In genomic region chr7:97084181-97084580, GRCm38 (mm10) we compare ENCODE assay signal across 15 mouse cellular contexts. TPM values are rescaled to one million over a fixed set of nuclear protein-coding genes. Genes with fewer than 3 reads are reported as not detected.
DNase-seq lines count a peak whose midpoint lies in the region; ATAC-seq and TF ChIP-seq lines count a peak whose summit lies in the region.
"Had no signal": no experiment of that assay in that cellular context is flagged by ENCODE, and none has a peak within 500 bp of the region (broad histone marks: within the 10 kb centered on the region; RNA-seq: fewer than 3 reads in every experiment).

No protein-coding gene starts in this region.

- in situ Hi-C loops in Patski (cut with MboI; ENCODE audit: low pct_unique_long_range_greater_than_20kb) = loop anchor here (5.0 kb wide), 2 partner anchors 112 to 213 kb away; no protein-coding TSS in a partner anchor

- H3K9ac ChIP-seq in kidney, postnatal 0 days (ENCODE audit: low read depth, low read length) = no peak overlapping the region
- H3K9ac ChIP-seq in heart, postnatal 0 days (replicated peaks; ENCODE audit: low read depth, low read length) = no peak overlapping the region
- H3K9ac ChIP-seq: forebrain, embryonic 15.5 days; liver, embryonic 14.5 days; stomach, embryonic 15.5 days had no signal

- peak; percentile 46 for DNase-seq in kidney, postnatal 0 days (ENCODE audit: low spot score)
- DNase-seq in kidney, adult 9 months = no peak
- no peak for DNase-seq in Patski (ENCODE audit: low read depth, low spot score)
- DNase-seq in heart, postnatal 0 days (ENCODE audit: low spot score) = peak; percentile 30
- peak; percentile 66 for DNase-seq in lung, postnatal 25 days (ENCODE audit: low spot score)
- DNase-seq in cerebellum, adult 9-10 months = no peak
- DNase-seq in thymus, postnatal 25 days = no peak
- DNase-seq: cerebellum, postnatal 14 days; right cerebral cortex, postnatal 25 days had no signal

- no peak for TF ChIP-seq EP300 in heart, postnatal 0 days (IDR thresholded peaks at IDR 0.05; ENCODE audit: low read depth)

- POLR2A ChIA-PET in Patski (lab: Charles Lee) = no interaction called here

- no peak overlapping the region for H3K4me3 ChIP-seq in kidney, postnatal 0 days (replicated peaks; ENCODE audit: low read depth, low read length)
- H3K4me3 ChIP-seq in heart, postnatal 0 days (ENCODE audit: low read depth, low read length) = no peak overlapping the region
- H3K4me3 ChIP-seq: forebrain, embryonic 15.5 days; layer of hippocampus, adult 2 months; stomach, embryonic 15.5 days had no signal

- no peaks in the 10 kb centered on the region for H3K27me3 ChIP-seq in kidney, postnatal 0 days (ENCODE audit: insufficient read depth, low read length)
- H3K27me3 ChIP-seq in Patski = no peaks in the 10 kb centered on the region
- H3K27me3 ChIP-seq in heart, postnatal 0 days (ENCODE audit: control insufficient read depth, insufficient read depth, low read length) = no peaks in the 10 kb centered on the region
- H3K27me3 ChIP-seq: forebrain, embryonic 15.5 days; stomach, embryonic 15.5 days had no signal

- peaks cover 4% of the 10 kb centered on the region; the same call in 1 of the 2 replicates for H3K4me1 ChIP-seq in kidney, postnatal 0 days (replicated peaks; ENCODE audit: insufficient read depth, low read length)
- peaks cover 7% of the 10 kb centered on the region; the same call in 1 of the 2 replicates for H3K4me1 ChIP-seq in heart, postnatal 0 days (ENCODE audit: control insufficient read depth, insufficient read depth)

- no peak overlapping the region for H3K27ac ChIP-seq in kidney, postnatal 0 days
- H3K27ac ChIP-seq in heart, postnatal 0 days (ENCODE audit: low read depth) = peak overlapping the region; percentile 98; the same call in 1 of the 2 replicates
- H3K27ac ChIP-seq: forebrain, embryonic 15.5 days; layer of hippocampus, adult 2 months; liver, embryonic 14.5 days had no signal

- TF ChIP-seq CTCF in kidney, postnatal 0 days (IDR thresholded peaks at IDR 0.05; ENCODE audit: low read depth) = no peak
- no peak for TF ChIP-seq CTCF in Patski (IDR thresholded peaks at IDR 0.05)
- no peak for TF ChIP-seq CTCF in heart, postnatal 0 days (IDR thresholded peaks at IDR 0.05; ENCODE audit: low read depth)

- ATAC-seq in kidney, postnatal 0 days (replicated peaks; ENCODE audit: low FRiP score, low read depth) = no peak
- ATAC-seq in Patski = peak; percentile 19
- no peak for ATAC-seq in heart, postnatal 0 days (ENCODE audit: insufficient read depth, low read depth)
- ATAC-seq: activated CD4-positive, CD25-positive, alpha-beta regulatory T cell, adult 4 months; forebrain, embryonic 15.5 days; midbrain, embryonic 16.5 days had no signal

- whole genome bisulfite sequencing in kidney, postnatal 0 days = 74% methylated on average over 1 of the region's 1 CpGs
- WGBS in heart, postnatal 0 days = 74% methylated on average over 1 of the region's 1 CpGs

- no peak overlapping the region for H3K4me2 ChIP-seq in kidney, postnatal 0 days (ENCODE audit: low read length)
- no peak overlapping the region for H3K4me2 ChIP-seq in heart, postnatal 0 days (ENCODE audit: low read depth, low read length)
- H3K4me2 ChIP-seq: forebrain, embryonic 15.5 days had no signal

- H3K9me3 ChIP-seq in kidney, postnatal 0 days (replicated peaks; ENCODE audit: low read length) = no peaks in the 10 kb centered on the region
- H3K9me3 ChIP-seq in heart, postnatal 0 days (replicated peaks; ENCODE audit: control insufficient read depth, low read length) = no peaks in the 10 kb centered on the region
- H3K9me3 ChIP-seq: forebrain, embryonic 15.5 days; stomach, embryonic 15.5 days had no signal

- H3K36me3 ChIP-seq in kidney, postnatal 0 days (ENCODE audit: insufficient read depth, low read length) = no peaks in the 10 kb centered on the region
- H3K36me3 ChIP-seq in heart, postnatal 0 days (replicated peaks; ENCODE audit: control insufficient read depth, insufficient read depth, low read length) = no peaks in the 10 kb centered on the region
- H3K36me3 ChIP-seq: forebrain, embryonic 15.5 days; stomach, embryonic 15.5 days had no signal

- CTCF ChIA-PET in Patski (lab: Charles Lee) = interaction anchor here (1.2 to 3.2 kb wide), 8 partner anchors 10 to 214 kb away, joined by 3 to 12 read pairs (median 6); no protein-coding TSS in a partner anchor

RNA-seq across cellular contexts. Expression of gene Gab2, which starts 2.8 kb away (rescaled TPM):
- polyA plus RNA-seq in kidney, postnatal 0 days (2015; fragmentation: Nextera tagmentation; extraction: Ambion mirVana) = 10.6 and 11.4 TPM in 2 replicates
- 8.8 TPM for polyA plus RNA-seq in Patski (2021)
- 13.4 and 20.9 TPM in 2 replicates for total RNA-seq in heart, postnatal 0 days (2014; rRNA removed; ENCODE audit: low replicate concordance)
- 4.3 and 4.9 TPM in 2 replicates for polyA plus RNA-seq in heart, postnatal 0 days (2015; fragmentation: Nextera tagmentation; extraction: Ambion mirVana)

Comparison
In these comparisons a context has a peak if more than half of its experiments do, and no peak if none do; other contexts are left out.
1. DNase-seq: peak in kidney, postnatal 0 days (single experiment), heart, postnatal 0 days (single experiment) and lung, postnatal 25 days (single experiment); none in kidney, adult 9 months (single experiment), Patski (single experiment), cerebellum, adult 9-10 months (single experiment) and thymus, postnatal 25 days (single experiment).